Mouse (Mus musculus) heart, postnatal 4 days (tissue): ENCODE results near the gene Plekha1. TPM values are rescaled to one million over a fixed set of nuclear protein-coding genes. Genes with fewer than 3 reads are reported as not detected.

ENCODE experiments used
- DNase-seq: peaks from one replicate; pipeline ENCODE4 v3.0.0; 2021
- microRNA-seq, 2 experiments: library from miRNA; unstranded; fragments of <30 nt; microRNA quantifications; one replicate each; pipeline ENCODE4 v1.2.0; 2021 to 2022
- total RNA-seq, 2 experiments: library from RNA; stranded (reverse); gene quantifications; 2 replicates each; pipeline ENCODE4 v1.2.3; 2021

Plekha1 gene
- total RNA-seq, 2 experiments from 2014 or later: 60.1 TPM

- DNase-seq: peak; percentile 84
Measured at GRCm38 (mm10) chr7:130959868-130960267, 94.3 kb downstream of the Plekha1 start.

GRCm38 (mm10) chr7:130961429-130961828 lies 95.9 kb downstream of the Plekha1 start:
- DNase-seq: no peak

Small RNAs within 50 kb of the gene (microRNA-seq; reads per million reads assigned to microRNA genes)
- gene Mir7061: 1.4 reads per million in 2 experiments

Other genes with a start within 250 kb of the Plekha1 start
- gene Btbd16, start 91.7 kb upstream of the Plekha1 start, total RNA-seq: under 1 TPM; 0.16 to 0.24 TPM
- 100 to 1,000 TPM; 125 to 139 TPM for gene Htra1, start 70.4 kb downstream of the Plekha1 start, total RNA-seq
- not detected for gene Dmbt1, start 166.3 kb downstream of the Plekha1 start, total RNA-seq